ENCODE assay signal across 13 mouse cellular contexts in the genomic region with DNA sequence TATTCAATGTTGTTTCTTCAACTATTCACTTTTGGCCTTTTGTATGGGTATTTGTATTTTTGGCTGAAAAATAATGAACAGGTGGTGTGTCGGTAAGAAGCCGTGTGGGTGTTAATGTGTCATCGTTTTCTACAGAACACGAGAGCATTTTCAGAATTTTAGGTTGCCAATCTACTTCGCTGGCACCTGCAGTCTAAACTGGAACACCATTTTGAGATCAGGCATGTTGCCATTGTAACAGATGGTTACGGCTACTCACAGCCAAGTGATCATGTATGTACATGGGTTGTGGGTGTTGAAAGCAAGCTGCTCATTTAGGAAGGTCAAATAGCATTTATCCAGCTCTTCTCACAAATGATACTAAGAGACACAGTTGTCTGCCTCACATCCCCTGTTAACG.
A peak's percentile ranks its signal among the peaks of the same experiment; 100 is the strongest.
DNase-seq lines count a peak whose midpoint lies in the region; ATAC-seq and TF ChIP-seq lines count a peak whose summit lies in the region.
"Had no signal": no experiment of that assay in that cellular context is flagged by ENCODE, and none has a peak within 500 bp of the region (broad histone marks: within the 10 kb centered on the region; RNA-seq: fewer than 3 reads in every experiment).

No protein-coding gene starts in this region.

- H3K9ac ChIP-seq in midbrain, postnatal 0 days (replicated peaks; ENCODE audit: low read length, poor library complexity, severe bottlenecking), result no peak overlapping the region
- H3K9ac ChIP-seq in midbrain, embryonic 13.5 days (replicated peaks), result no peak overlapping the region
- H3K9ac ChIP-seq in intestine, postnatal 0 days (ENCODE audit: low read depth, low read length), result no peak overlapping the region
- H3K9ac ChIP-seq: limb, embryonic 15.5 days; stomach, embryonic 15.5 days had no signal

- H3K27ac ChIP-seq in midbrain, postnatal 0 days (ENCODE audit: low read depth, low read length), result no peak overlapping the region
- no peak overlapping the region for H3K27ac ChIP-seq in midbrain, embryonic 13.5 days
- H3K27ac ChIP-seq in intestine, postnatal 0 days (ENCODE audit: low read depth, low read length), result no peak overlapping the region
- H3K27ac ChIP-seq: limb, embryonic 15.5 days; stomach, embryonic 15.5 days had no signal

- no peak; the same call in 1 of the 2 replicates for ATAC-seq in midbrain, postnatal 0 days (ENCODE audit: low FRiP score)
- ATAC-seq in midbrain, embryonic 13.5 days, result no peak
- ATAC-seq in intestine, postnatal 0 days, result no peak
- ATAC-seq: CD4-positive, CD25-positive, alpha-beta regulatory T cell, adult 4 months had no signal

- no peaks in the 10 kb centered on the region for H3K27me3 ChIP-seq in midbrain, postnatal 0 days (ENCODE audit: insufficient read depth, low read length)
- no peaks in the 10 kb centered on the region for H3K27me3 ChIP-seq in midbrain, embryonic 13.5 days
- H3K27me3 ChIP-seq in intestine, postnatal 0 days (replicated peaks; ENCODE audit: control insufficient read depth, insufficient read depth, low read length), result no peaks in the 10 kb centered on the region
- H3K27me3 ChIP-seq: limb, embryonic 15.5 days; stomach, embryonic 15.5 days had no signal

- H3K4me1 ChIP-seq in midbrain, postnatal 0 days (ENCODE audit: insufficient read depth, low read length), result no peaks in the 10 kb centered on the region
- H3K4me1 ChIP-seq in midbrain, embryonic 13.5 days (replicated peaks), result no peaks in the 10 kb centered on the region
- H3K4me1 ChIP-seq in intestine, postnatal 0 days (replicated peaks; ENCODE audit: control insufficient read depth, insufficient read depth, low read length), result no peaks in the 10 kb centered on the region
- H3K4me1 ChIP-seq: limb, embryonic 15.5 days; stomach, embryonic 15.5 days had no signal

- no peak overlapping the region for H3K4me2 ChIP-seq in midbrain, postnatal 0 days (ENCODE audit: low read depth, low read length, poor library complexity, severe bottlenecking)
- no peak overlapping the region for H3K4me2 ChIP-seq in midbrain, embryonic 13.5 days (replicated peaks)
- no peak overlapping the region for H3K4me2 ChIP-seq in intestine, postnatal 0 days (replicated peaks; ENCODE audit: low read depth)
- H3K4me2 ChIP-seq: limb, embryonic 15.5 days; stomach, embryonic 15.5 days had no signal

- H3K4me3 ChIP-seq in midbrain, postnatal 0 days (ENCODE audit: low read depth, low read length), result no peak overlapping the region
- H3K4me3 ChIP-seq in midbrain, embryonic 13.5 days (replicated peaks), result no peak overlapping the region
- no peak overlapping the region for H3K4me3 ChIP-seq in intestine, postnatal 0 days (ENCODE audit: low read depth, low read length)
- H3K4me3 ChIP-seq: limb, embryonic 15.5 days; stomach, embryonic 15.5 days had no signal

- no peaks in the 10 kb centered on the region for H3K36me3 ChIP-seq in midbrain, postnatal 0 days (ENCODE audit: insufficient read depth, low read length)
- no peaks in the 10 kb centered on the region for H3K36me3 ChIP-seq in midbrain, embryonic 13.5 days
- H3K36me3 ChIP-seq in intestine, postnatal 0 days (ENCODE audit: control insufficient read depth, insufficient read depth), result no peaks in the 10 kb centered on the region
- H3K36me3 ChIP-seq: limb, embryonic 15.5 days; stomach, embryonic 15.5 days had no signal

- H3K9me3 ChIP-seq in midbrain, postnatal 0 days (ENCODE audit: low read length), result no peaks in the 10 kb centered on the region
- no peaks in the 10 kb centered on the region for H3K9me3 ChIP-seq in midbrain, embryonic 13.5 days
- no peaks in the 10 kb centered on the region for H3K9me3 ChIP-seq in intestine, postnatal 0 days (ENCODE audit: control insufficient read depth)
- H3K9me3 ChIP-seq: limb, embryonic 15.5 days; stomach, embryonic 15.5 days had no signal

- intact Hi-C loops in heart, postnatal 10 days (cut with DNase I), result no loop called here

- 92% methylated on average over 7 of the region's 7 CpGs for WGBS in midbrain, postnatal 0 days
- WGBS in midbrain, embryonic 13.5 days, result 94% methylated on average over 7 of the region's 7 CpGs
- 88% methylated on average over 7 of the region's 7 CpGs for WGBS in intestine, postnatal 0 days

- TF ChIP-seq CTCF in midbrain, postnatal 0 days (IDR thresholded peaks at IDR 0.05), result no peak
- no peak for TF ChIP-seq CTCF in intestine, postnatal 0 days (IDR thresholded peaks at IDR 0.05; ENCODE audit: low read depth)

- DNase-seq in midbrain, postnatal 0 days (ENCODE audit: low spot score), result peak; percentile 86
- peak; percentile 83 to 97 for DNase-seq in cerebellum, postnatal 36 days
- DNase-seq in layer of hippocampus, postnatal 36 days, result peak; percentile 56 to 71
- peak; percentile 71 for DNase-seq in telencephalon, adult 2 months (ENCODE audit: low read depth, low spot score)
- no peak for DNase-seq in heart, postnatal 10 days
- no peak for DNase-seq in kidney, adult 9 months
- DNase-seq: kidney, adult 18-20 months; lung, postnatal 36 days had no signal

Comparison
In these comparisons a context has a peak if more than half of its experiments do, and no peak if none do; other contexts are left out.
1. DNase-seq: peak in midbrain, postnatal 0 days (single experiment), cerebellum, postnatal 36 days (2 of 2), layer of hippocampus, postnatal 36 days (2 of 2) and telencephalon, adult 2 months (single experiment); none in heart, postnatal 10 days (0 of 2) and kidney, adult 9 months (single experiment).